Mouse (Mus musculus) bone marrow, adult 2 months (tissue): ENCODE data around the gene Gas2.

Source experiments
- CTCF ChIP-seq: fragments of 200-500 bp; IDR thresholded peaks from 2 replicates; pipeline ENCODE4 v1.5.1; 2011; ENCODE audit warnings: low read length, control low read depth; ENCODE audit not compliant: control insufficient read depth, insufficient read depth
- POLR2A ChIP-seq: fragments of 200-500 bp; IDR thresholded peaks from 2 replicates; pipeline ENCODE4 v1.6.1; 2011; ENCODE audit warnings: low read depth, mild to moderate bottlenecking, control low read depth, low read length, borderline replicate concordance; ENCODE audit not compliant: control insufficient read depth

- TF ChIP-seq POLR2A = no peak
- no peak for TF ChIP-seq CTCF
Measured at GRCm38 (mm10) chr7:51894939-51895338, 33.1 kb downstream of the Gas2 start.
